Mouse (Mus musculus): ENCODE results near the gene Gm6803. TPM values are rescaled to one million over a fixed set of nuclear protein-coding genes. Genes with fewer than 3 reads are reported as not detected.
"Not testable (repeated sequence)": the region's sequence is repeated elsewhere in the genome, so short reads cannot be mapped to it uniquely, and the experiment has no call there.

Gm6803 gene
- not detected in 2 replicates for polyA plus RNA-seq (2015; fragmentation: Nextera tagmentation; extraction: Ambion mirVana)

- H3K9ac ChIP-seq; H3K4me3 ChIP-seq (replicated peaks); H3K9me3 ChIP-seq; H3K4me2 ChIP-seq (replicated peaks); H3K27me3 ChIP-seq (replicated peaks); H3K27ac ChIP-seq; H3K36me3 ChIP-seq; H3K4me1 ChIP-seq (replicated peaks); ATAC-seq: not testable (repeated sequence)
- WGBS = 80% methylated on average over 2 of the region's 2 CpGs
These were observed at the start of gene Gm6803 for GRCm38 (mm10) chr12:88018671-88019070. TSS of gene Gm6803 (minus strand) at chr12:88018771.

DNA sequence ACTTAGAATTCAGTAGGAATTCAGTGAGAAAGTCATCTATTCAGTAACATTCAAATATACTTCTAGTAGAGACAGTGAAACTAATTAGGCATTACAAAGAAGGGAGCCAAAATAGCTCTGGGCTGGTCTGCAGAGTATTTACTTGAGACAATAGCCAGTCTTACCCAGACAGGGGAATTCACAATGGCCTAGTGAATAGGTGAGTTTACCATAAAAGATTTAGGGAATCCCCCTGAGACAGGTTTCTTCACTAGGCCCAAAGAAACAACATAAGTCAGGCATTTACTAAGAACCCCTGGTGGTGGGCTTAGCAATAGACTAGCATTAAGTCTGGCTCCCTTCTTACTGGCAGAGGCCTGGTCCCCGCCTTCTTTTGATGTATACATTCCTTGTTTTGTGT, 26.7 kb upstream of the Gm6803 start:
- H3K27ac ChIP-seq; ATAC-seq; H3K4me3 ChIP-seq (replicated peaks); H3K36me3 ChIP-seq; H3K4me1 ChIP-seq (replicated peaks); H3K4me2 ChIP-seq (replicated peaks); H3K27me3 ChIP-seq (replicated peaks); H3K9me3 ChIP-seq; H3K9ac ChIP-seq: not testable (repeated sequence)
- 63% methylated on average over 1 of the region's 1 CpGs for WGBS

DNA sequence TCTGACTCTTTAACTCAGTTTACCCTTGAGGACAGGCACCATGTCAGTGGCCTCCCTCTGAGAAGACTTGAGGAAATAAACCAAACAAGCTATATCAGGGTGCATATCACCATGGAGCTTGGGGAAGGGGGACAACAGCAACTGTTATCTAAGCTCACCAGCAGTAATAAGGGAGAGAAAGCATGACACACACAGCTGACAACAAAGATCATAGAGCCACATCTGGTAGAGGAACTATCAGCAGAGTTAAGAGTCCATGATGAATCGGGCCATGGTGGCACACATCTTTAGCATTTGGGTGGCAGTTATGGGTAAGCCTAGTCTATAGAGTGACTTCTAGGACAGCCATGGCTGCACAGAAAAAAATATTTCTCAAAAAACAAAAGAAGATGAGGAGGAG, 21.1 kb upstream of the Gm6803 start:
- H3K4me3 ChIP-seq (replicated peaks); H3K4me1 ChIP-seq (replicated peaks); ATAC-seq; H3K36me3 ChIP-seq; H3K9ac ChIP-seq; H3K27me3 ChIP-seq (replicated peaks); H3K27ac ChIP-seq; H3K4me2 ChIP-seq (replicated peaks); H3K9me3 ChIP-seq: not testable (repeated sequence)
- WGBS = 91% methylated on average over 1 of the region's 1 CpGs

- not testable (repeated sequence) for H3K4me2 ChIP-seq (replicated peaks); H3K27ac ChIP-seq; H3K9ac ChIP-seq; H3K4me1 ChIP-seq (replicated peaks); H3K9me3 ChIP-seq; H3K4me3 ChIP-seq (replicated peaks); H3K27me3 ChIP-seq (replicated peaks); H3K36me3 ChIP-seq; ATAC-seq
These were observed 20.5 kb upstream of the Gm6803 start for GRCm38 (mm10) chr12:88039062-88039461.

- not testable (repeated sequence) for H3K4me2 ChIP-seq (replicated peaks); ATAC-seq; H3K36me3 ChIP-seq; H3K27me3 ChIP-seq (replicated peaks); H3K27ac ChIP-seq; H3K4me1 ChIP-seq (replicated peaks); H3K9me3 ChIP-seq; H3K9ac ChIP-seq; H3K4me3 ChIP-seq (replicated peaks)
- WGBS = 93% methylated on average over 5 of the region's 5 CpGs
These were observed 13.7 kb upstream of the Gm6803 start for GRCm38 (mm10) chr12:88032250-88032649.

DNA sequence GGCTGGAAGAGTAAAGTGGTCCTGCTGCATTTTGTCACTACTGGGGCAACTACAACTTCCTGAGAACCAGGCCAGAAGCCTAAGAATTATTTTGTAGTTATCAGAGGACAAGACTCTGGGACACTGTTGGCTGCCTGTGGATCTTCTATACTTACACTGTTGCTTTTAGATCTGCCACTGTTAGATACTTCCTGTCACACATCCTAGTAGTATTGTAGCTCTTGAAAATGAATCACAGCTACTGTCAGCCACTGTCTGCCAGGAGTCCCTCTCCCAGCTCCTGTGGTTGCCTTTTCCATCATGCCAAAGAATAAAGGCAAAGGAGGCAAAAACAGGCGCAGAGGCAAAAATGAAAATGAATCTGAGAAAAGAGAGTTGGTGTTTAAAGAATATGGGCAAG, 8.1 kb upstream of the Gm6803 start, which contains the start of gene Gm2056:
Gm2056 (plus strand) TSS at position 301 of the 400 bp plus-strand sequence.
- H3K9me3 ChIP-seq; H3K27ac ChIP-seq; H3K9ac ChIP-seq; H3K27me3 ChIP-seq (replicated peaks); H3K4me2 ChIP-seq (replicated peaks); H3K4me3 ChIP-seq (replicated peaks); ATAC-seq; H3K4me1 ChIP-seq (replicated peaks); H3K36me3 ChIP-seq: not testable (repeated sequence)
- WGBS = 87% methylated on average over 1 of the region's 1 CpGs

GRCm38 (mm10) chr12:88011548-88011947, 7.0 kb downstream of the Gm6803 start, which contains the start of gene Gm2075:
TSS of gene Gm2075 (plus strand) at chr12:88011848.
- not testable (repeated sequence) for H3K4me2 ChIP-seq (replicated peaks); H3K36me3 ChIP-seq; H3K27ac ChIP-seq; H3K27me3 ChIP-seq (replicated peaks); H3K9ac ChIP-seq; ATAC-seq; H3K4me1 ChIP-seq (replicated peaks); H3K4me3 ChIP-seq (replicated peaks); H3K9me3 ChIP-seq
- WGBS = no CpG with 5 or more reads among the region's 1 CpGs

DNA sequence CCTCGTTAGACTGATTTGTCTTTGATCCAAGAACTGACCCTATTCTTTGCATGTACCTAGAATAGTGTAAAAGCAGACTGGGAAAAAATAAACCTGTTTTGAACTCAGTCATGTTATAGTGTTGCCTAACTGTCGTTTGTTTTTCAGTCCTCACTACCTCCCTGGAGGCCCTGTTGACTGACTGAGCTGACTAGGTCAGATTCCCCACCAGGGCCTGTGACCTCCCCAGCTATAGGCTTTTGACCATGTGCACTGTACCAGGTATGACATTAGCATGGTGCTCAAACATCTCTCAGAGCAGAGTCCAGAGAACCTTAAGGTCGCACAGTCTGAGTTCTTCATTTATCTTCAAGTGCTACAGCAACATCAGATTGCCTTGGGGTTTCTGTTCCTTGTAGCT, 14.5 kb downstream of the Gm6803 start:
- WGBS = 67% methylated on average over 3 of the region's 3 CpGs
- H3K27ac ChIP-seq; H3K4me2 ChIP-seq (replicated peaks); H3K4me1 ChIP-seq (replicated peaks); ATAC-seq; H3K4me3 ChIP-seq (replicated peaks); H3K27me3 ChIP-seq (replicated peaks); H3K9ac ChIP-seq; H3K36me3 ChIP-seq; H3K9me3 ChIP-seq: not testable (repeated sequence)

- not testable (repeated sequence) for ATAC-seq; H3K4me1 ChIP-seq (replicated peaks); H3K27ac ChIP-seq
These were observed 34.6 kb downstream of the Gm6803 start for GRCm38 (mm10) chr12:87984000-87984399.

More at GRCm38 (mm10) chr12:87984000-87984399, 34.6 kb downstream of the Gm6803 start:
- not testable (repeated sequence) for H3K9ac ChIP-seq; H3K4me3 ChIP-seq (replicated peaks); H3K4me2 ChIP-seq (replicated peaks); H3K36me3 ChIP-seq; H3K9me3 ChIP-seq; H3K27me3 ChIP-seq (replicated peaks)

Other genes starting within 250 kb of the Gm6803 start
- gene Gm21319, start 243.0 kb downstream of the Gm6803 start, polyA plus RNA-seq (2015; fragmentation: Nextera tagmentation; extraction: Ambion mirVana) = not detected in 2 replicates
- not detected in 2 replicates for gene Gm21936, start 223.3 kb downstream of the Gm6803 start, polyA plus RNA-seq (2015; fragmentation: Nextera tagmentation; extraction: Ambion mirVana)
- not detected in 2 replicates for gene BB287469, start 202.2 kb downstream of the Gm6803 start, polyA plus RNA-seq (2015; fragmentation: Nextera tagmentation; extraction: Ambion mirVana)
- gene Gm2001, start 176.4 kb downstream of the Gm6803 start, polyA plus RNA-seq (2015; fragmentation: Nextera tagmentation; extraction: Ambion mirVana) = not detected in 2 replicates
- not detected in 2 replicates for gene Gm2016, start 144.7 kb downstream of the Gm6803 start, polyA plus RNA-seq (2015; fragmentation: Nextera tagmentation; extraction: Ambion mirVana)
- not detected in 2 replicates for gene Gm2022, start 123.4 kb downstream of the Gm6803 start, polyA plus RNA-seq (2015; fragmentation: Nextera tagmentation; extraction: Ambion mirVana)
- not detected in 2 replicates for gene Gm2035, start 98.9 kb downstream of the Gm6803 start, polyA plus RNA-seq (2015; fragmentation: Nextera tagmentation; extraction: Ambion mirVana)
- not detected in 2 replicates for gene Gm2042, start 64.7 kb downstream of the Gm6803 start, polyA plus RNA-seq (2015; fragmentation: Nextera tagmentation; extraction: Ambion mirVana)
- not detected in 2 replicates for gene Gm2075, start 6.9 kb downstream of the Gm6803 start, polyA plus RNA-seq (2015; fragmentation: Nextera tagmentation; extraction: Ambion mirVana)
- gene Gm2056, start 8.2 kb upstream of the Gm6803 start, polyA plus RNA-seq (2015; fragmentation: Nextera tagmentation; extraction: Ambion mirVana) = not detected in 2 replicates
- not detected in 2 replicates for gene Gm16368, start 64.9 kb upstream of the Gm6803 start, polyA plus RNA-seq (2015; fragmentation: Nextera tagmentation; extraction: Ambion mirVana)
- not detected in 2 replicates for gene Gm10436, start 163.3 kb upstream of the Gm6803 start, polyA plus RNA-seq (2015; fragmentation: Nextera tagmentation; extraction: Ambion mirVana)
- not detected in 2 replicates for gene Gm8332, start 231.3 kb upstream of the Gm6803 start, polyA plus RNA-seq (2015; fragmentation: Nextera tagmentation; extraction: Ambion mirVana)